Mouse (Mus musculus) heart, adult 2 months (tissue): ENCODE measurements at regions not wholly inside any gene's neighbourhood (a gene's known extent, or its start where the extent isn't known, plus 50 kb on each side); places are given as distances from the start of the nearest gene placed in this dataset.

ENCODE experiments used
- DNase-seq, 2 experiments: peaks; one replicate each; pipeline ENCODE4 v3.0.0; 2021
- H3K27ac ChIP-seq: fragments of 200-600 bp; 2 replicates; pipeline ENCODE4 v1.8.1; 2022
- H3K27me3 ChIP-seq: fragments of 200-500 bp; 2 replicates; pipeline ENCODE4 v1.6.1; 2012; ENCODE audit warnings: mild to moderate bottlenecking, low read length, inconsistent platforms, mixed read lengths; ENCODE audit not compliant: control insufficient read depth, insufficient read depth
- H3K36me3 ChIP-seq: fragments of 200-500 bp; 2 replicates; pipeline ENCODE4 v1.6.1; 2012; ENCODE audit warnings: low read length, inconsistent platforms; ENCODE audit not compliant: control insufficient read depth, insufficient read depth
- H3K4me1 ChIP-seq: fragments of 200-500 bp; 2 replicates; pipeline ENCODE4 v1.6.1; 2011; ENCODE audit warnings: low read length; ENCODE audit not compliant: control insufficient read depth, insufficient read depth
- H3K4me3 ChIP-seq: fragments of 200-600 bp; 2 replicates; pipeline ENCODE4 v1.8.1; 2022
- H3K79me2 ChIP-seq: fragments of 200-500 bp; replicated peaks from 2 replicates; pipeline ENCODE4 v1.6.1; 2012; ENCODE audit warnings: mild to moderate bottlenecking, inconsistent platforms, low read length, moderate library complexity, mixed read lengths; ENCODE audit not compliant: control insufficient read depth, insufficient read depth
- H3K9ac ChIP-seq: fragments of 200-500 bp; 2 replicates; pipeline ENCODE4 v1.6.1; 2012; ENCODE audit warnings: low read depth, mild to moderate bottlenecking, control low read depth, inconsistent platforms, low read length, mixed read lengths
- CTCF ChIP-seq: fragments of 200-600 bp; IDR thresholded peaks from 2 replicates; pipeline ENCODE4 v1.8.1; 2022; ENCODE audit warnings: antibody characterized with exemption, mild to moderate bottlenecking, moderate library complexity
- EP300 ChIP-seq: fragments of 200-500 bp; IDR thresholded peaks from 2 replicates; pipeline ENCODE4 v1.6.1; 2011; ENCODE audit warnings: low read depth, low read length, control low read depth; ENCODE audit not compliant: insufficient read depth
- POLR2A ChIP-seq: fragments of 200-500 bp; IDR thresholded peaks from 2 replicates; pipeline ENCODE4 v1.6.1; 2011; ENCODE audit warnings: mild to moderate bottlenecking, low read depth, low read length, control low read depth; ENCODE audit not compliant: insufficient read depth
- WGBS: fragments of 180-500 bp; shearing (Covaris S2); methylation state at CpG from one replicate; pipeline ENCODE4 v1.1.7; 2018; 5-methylcytosine and 5-hydroxymethylcytosine counted together
- intact Hi-C: fragments of 180-260 bp; cut with DNase I; formaldehyde crosslinking; loops from one replicate; pipeline ENCODE4 v1.15.1; 2025

DNA sequence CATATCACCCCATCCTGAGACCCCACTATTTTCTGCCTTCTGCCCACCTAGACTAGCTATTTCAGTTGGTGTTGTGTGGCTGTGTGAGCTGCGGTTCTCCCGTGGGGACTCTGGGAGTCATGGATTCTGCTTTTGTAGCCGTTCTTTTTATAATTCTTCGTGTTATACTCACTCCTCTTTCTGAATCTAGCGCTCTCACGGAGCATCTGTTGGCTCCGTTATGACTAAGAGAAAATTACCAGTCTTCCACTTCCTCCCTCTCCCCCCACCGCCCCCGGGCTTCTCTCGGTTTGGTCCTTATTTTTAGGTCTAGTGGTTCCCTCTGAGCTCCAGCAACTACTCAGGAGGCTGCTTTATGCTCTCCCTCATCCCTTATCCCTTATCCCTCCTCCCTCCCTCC, 85.6 kb downstream of the Diras2 start:
- DNase-seq, result no peak
- H3K36me3 ChIP-seq, result no peaks in the 10 kb centered on the region
- H3K9ac ChIP-seq, result no peak overlapping the region
- intact Hi-C loops, result no loop called here
- H3K79me2 ChIP-seq, result no peaks in the 10 kb centered on the region
- no peak for TF ChIP-seq CTCF
- no peak for TF ChIP-seq POLR2A
- TF ChIP-seq EP300, result no peak
- H3K27ac ChIP-seq, result no peak overlapping the region
- 64% methylated on average over 10 of the region's 10 CpGs for WGBS
- H3K4me1 ChIP-seq, result no peaks in the 10 kb centered on the region
- no peak overlapping the region for H3K4me3 ChIP-seq
- no peaks in the 10 kb centered on the region for H3K27me3 ChIP-seq

DNA sequence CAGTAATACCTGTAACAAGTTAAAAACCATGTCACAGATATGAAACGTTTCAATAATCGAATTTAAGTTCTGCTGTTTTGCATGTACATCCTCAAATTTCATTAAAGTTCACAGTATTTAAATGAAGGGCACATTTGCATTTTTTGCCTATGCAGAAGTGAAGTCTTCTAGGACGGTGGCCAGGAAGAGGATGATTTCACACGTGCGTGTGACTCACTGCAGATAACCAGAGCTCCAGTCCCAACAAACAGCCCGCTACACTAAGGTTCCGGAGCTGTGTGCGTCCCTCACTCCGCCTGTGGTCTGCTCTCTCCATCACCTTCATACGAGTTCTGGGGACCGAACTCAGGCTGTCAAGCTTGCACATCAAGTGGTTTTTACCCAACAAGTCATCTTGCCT, 82.2 kb downstream of the Diras2 start:
- TF ChIP-seq CTCF (no peak), EP300 (no peak), POLR2A (no peak)
- intact Hi-C loops, result no loop called here
- Histone ChIP-seq H3K4me3 (no peak overlapping the region), H3K27me3 (no peaks in the 10 kb centered on the region), H3K36me3 (no peaks in the 10 kb centered on the region), H3K9ac (no peak overlapping the region), H3K79me2 (no peaks in the 10 kb centered on the region), H3K27ac (no peak overlapping the region), H3K4me1 (no peaks in the 10 kb centered on the region)
- DNase-seq, result no peak
- 49% methylated on average over 11 of the region's 11 CpGs for WGBS

DNA sequence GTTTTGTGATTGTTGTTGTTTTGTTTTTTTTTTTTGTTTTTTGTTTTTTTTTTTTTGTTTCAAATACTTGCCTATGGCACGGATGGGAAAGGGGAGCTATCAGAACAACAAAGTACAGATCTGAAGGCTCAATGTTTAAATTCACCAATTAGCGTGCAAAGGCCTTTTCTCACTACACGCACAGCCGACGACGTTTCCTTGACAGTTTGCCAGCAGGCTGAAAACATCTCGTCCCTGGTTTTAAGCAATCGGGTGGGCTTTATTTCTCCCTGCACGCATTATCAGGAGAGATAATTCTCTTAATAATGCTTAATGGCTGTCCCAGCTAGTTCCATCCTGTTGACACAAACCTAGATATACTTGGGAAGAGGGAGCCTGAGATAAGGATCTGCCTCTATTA, 79.6 kb downstream of the Diras2 start:
- Histone ChIP-seq H3K27ac (no peak overlapping the region), H3K27me3 (no peaks in the 10 kb centered on the region), H3K9ac (no peak overlapping the region), H3K4me3 (no peak overlapping the region), H3K4me1 (no peaks in the 10 kb centered on the region), H3K79me2 (no peaks in the 10 kb centered on the region), H3K36me3 (no peaks in the 10 kb centered on the region)
- TF ChIP-seq POLR2A (no peak), CTCF (no peak), EP300 (no peak)
- WGBS, result 34% methylated on average over 9 of the region's 9 CpGs
- no peak for DNase-seq
- intact Hi-C loops, result no loop called here

DNA sequence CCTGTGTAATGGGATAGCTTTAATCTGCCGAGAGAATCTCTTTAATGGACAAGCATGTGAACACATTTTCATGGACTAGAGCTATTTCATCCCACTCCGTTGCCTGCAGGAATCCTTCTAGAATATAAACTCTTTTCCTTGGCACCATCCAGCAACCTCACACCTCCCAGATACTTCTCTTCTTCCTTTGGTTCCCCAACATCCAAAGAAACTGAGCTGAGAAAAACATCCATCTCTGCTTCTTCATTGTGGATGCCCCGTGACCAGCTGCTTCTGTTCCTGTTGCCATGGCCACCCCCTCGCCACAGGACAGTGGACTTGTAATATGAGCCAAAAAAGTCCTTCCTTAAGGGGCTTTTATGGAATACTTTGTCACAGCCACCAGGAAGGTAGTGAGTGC, 78.8 kb downstream of the Diras2 start:
- H3K27ac ChIP-seq, result no peak overlapping the region
- intact Hi-C loops, result no loop called here
- no peak for TF ChIP-seq POLR2A
- no peak for TF ChIP-seq CTCF
- TF ChIP-seq EP300, result no peak
- no peak for DNase-seq
- H3K4me3 ChIP-seq, result no peak overlapping the region
- H3K79me2 ChIP-seq, result no peaks in the 10 kb centered on the region
- no peak overlapping the region for H3K9ac ChIP-seq
- no peaks in the 10 kb centered on the region for H3K4me1 ChIP-seq
- WGBS, result 75% methylated on average over 4 of the region's 4 CpGs
- H3K36me3 ChIP-seq, result no peaks in the 10 kb centered on the region
- H3K27me3 ChIP-seq, result no peaks in the 10 kb centered on the region
